ENCODE assay signal across 11 mouse cellular contexts in the genomic region with DNA sequence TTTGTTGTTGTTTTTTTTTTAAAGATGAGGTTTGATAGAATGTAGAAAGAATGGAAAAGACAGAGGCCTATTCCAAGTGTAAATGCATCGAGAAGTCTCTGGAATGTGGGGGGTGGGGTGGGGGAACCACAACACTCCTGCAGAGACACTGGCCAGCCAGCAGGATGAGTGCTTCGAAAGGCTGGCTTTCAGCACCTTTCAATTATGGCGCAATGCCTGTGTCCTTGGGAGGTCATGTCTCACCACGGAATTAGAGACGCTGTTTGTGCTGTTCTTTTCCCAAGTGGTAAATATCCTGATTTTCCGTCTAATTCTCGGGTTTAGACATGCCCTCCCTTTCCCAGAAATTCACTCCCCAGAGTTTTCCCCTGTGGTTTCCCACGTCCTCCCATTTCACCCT. TPM values are rescaled to one million over a fixed set of nuclear protein-coding genes. Genes with fewer than 3 reads are reported as not detected.
DNase-seq lines count a peak whose midpoint lies in the region; ATAC-seq lines count a peak whose summit lies in the region.
"Had no signal": no experiment of that assay in that cellular context is flagged by ENCODE, and none has a peak within 500 bp of the region (broad histone marks: within the 10 kb centered on the region; RNA-seq: fewer than 3 reads in every experiment).

No protein-coding gene starts in this region.

- no peak overlapping the region for H3K27ac ChIP-seq in midbrain, embryonic 11.5 days (ENCODE audit: low read depth, low read length)
- H3K27ac ChIP-seq in midbrain, embryonic 16.5 days (ENCODE audit: low read length), result no peak overlapping the region
- no peak overlapping the region for H3K27ac ChIP-seq in hindbrain, embryonic 13.5 days
- H3K27ac ChIP-seq: forebrain, embryonic 12.5 days; limb, embryonic 13.5 days had no signal

- no peak overlapping the region for H3K4me3 ChIP-seq in midbrain, embryonic 11.5 days (ENCODE audit: low read depth, low read length)
- no peak overlapping the region for H3K4me3 ChIP-seq in midbrain, embryonic 16.5 days (ENCODE audit: low read depth, low read length)
- H3K4me3 ChIP-seq in hindbrain, embryonic 13.5 days, result no peak overlapping the region
- H3K4me3 ChIP-seq: forebrain, embryonic 12.5 days; limb, embryonic 13.5 days had no signal

- no peaks in the 10 kb centered on the region for H3K9me3 ChIP-seq in midbrain, embryonic 11.5 days (ENCODE audit: control insufficient read depth, low read length)
- no peaks in the 10 kb centered on the region for H3K9me3 ChIP-seq in midbrain, embryonic 16.5 days (replicated peaks; ENCODE audit: control insufficient read depth, low read length, poor library complexity, severe bottlenecking)
- no peaks in the 10 kb centered on the region for H3K9me3 ChIP-seq in hindbrain, embryonic 13.5 days
- H3K9me3 ChIP-seq: forebrain, embryonic 12.5 days; limb, embryonic 13.5 days had no signal

- no peak overlapping the region for H3K4me2 ChIP-seq in midbrain, embryonic 11.5 days
- H3K4me2 ChIP-seq in midbrain, embryonic 16.5 days (ENCODE audit: low read length), result no peak overlapping the region
- H3K4me2 ChIP-seq in hindbrain, embryonic 13.5 days, result no peak overlapping the region
- H3K4me2 ChIP-seq: forebrain, embryonic 12.5 days; limb, embryonic 13.5 days had no signal

- intact Hi-C loops in left cerebral cortex, postnatal 36 days (cut with DNase I), result loop anchor here (5.0 kb wide), 1 partner anchor 205 kb away; no protein-coding TSS in a partner anchor

- 51% methylated on average over 8 of the region's 8 CpGs for WGBS in midbrain, embryonic 11.5 days
- 33% methylated on average over 8 of the region's 8 CpGs for WGBS in midbrain, embryonic 16.5 days
- WGBS in hindbrain, embryonic 13.5 days, result 30% methylated on average over 8 of the region's 8 CpGs

- peak; percentile 77 for DNase-seq in midbrain, embryonic 11.5 days (ENCODE audit: low spot score, missing footprints)
- peak; percentile 49 for DNase-seq in embryo, embryonic 11 days
- DNase-seq in heart, postnatal 4 days, result peak; percentile 75
- DNase-seq in skeletal muscle tissue, adult 2 months (ENCODE audit: low read depth, low spot score), result peak; percentile 84
- DNase-seq in cerebellum, adult 11-12 months, result no peak
- DNase-seq in left cerebral cortex, postnatal 36 days (ENCODE audit: low spot score in 2 of 2), result no peak

- no peaks in the 10 kb centered on the region for H3K36me3 ChIP-seq in midbrain, embryonic 11.5 days (ENCODE audit: control insufficient read depth, insufficient read depth, low read length)
- H3K36me3 ChIP-seq in midbrain, embryonic 16.5 days (ENCODE audit: control insufficient read depth, insufficient read depth, low read length), result no peaks in the 10 kb centered on the region
- H3K36me3 ChIP-seq in hindbrain, embryonic 13.5 days, result no peaks in the 10 kb centered on the region
- H3K36me3 ChIP-seq: forebrain, embryonic 12.5 days; limb, embryonic 13.5 days had no signal

- no peak for ATAC-seq in midbrain, embryonic 11.5 days (ENCODE audit: low FRiP score)
- no peak for ATAC-seq in midbrain, embryonic 16.5 days
- no peak for ATAC-seq in hindbrain, embryonic 13.5 days (ENCODE audit: low FRiP score)

- H3K9ac ChIP-seq in midbrain, embryonic 11.5 days (ENCODE audit: low read length), result no peak overlapping the region
- no peak overlapping the region for H3K9ac ChIP-seq in midbrain, embryonic 16.5 days (ENCODE audit: low read depth, low read length)
- H3K9ac ChIP-seq in hindbrain, embryonic 13.5 days, result no peak overlapping the region
- H3K9ac ChIP-seq: forebrain, embryonic 12.5 days; limb, embryonic 13.5 days had no signal

- no peaks in the 10 kb centered on the region for H3K27me3 ChIP-seq in midbrain, embryonic 11.5 days (ENCODE audit: control insufficient read depth, insufficient read depth, low read length)
- H3K27me3 ChIP-seq in midbrain, embryonic 16.5 days (ENCODE audit: control insufficient read depth, insufficient read depth, low read depth, low read length), result no peaks in the 10 kb centered on the region
- peaks cover 10% of the 10 kb centered on the region; the same call in 1 of the 2 replicates for H3K27me3 ChIP-seq in hindbrain, embryonic 13.5 days
- H3K27me3 ChIP-seq: forebrain, embryonic 12.5 days had no signal

- H3K4me1 ChIP-seq in midbrain, embryonic 11.5 days (ENCODE audit: control insufficient read depth, insufficient read depth, low read length), result peaks cover 4% of the 10 kb centered on the region; the same call in 1 of the 2 replicates
- H3K4me1 ChIP-seq in midbrain, embryonic 16.5 days (ENCODE audit: control insufficient read depth, insufficient read depth, low read length), result no peaks in the 10 kb centered on the region
- peaks cover 6% of the 10 kb centered on the region; the same call in 1 of the 2 replicates for H3K4me1 ChIP-seq in hindbrain, embryonic 13.5 days (replicated peaks)

RNA-seq across cellular contexts. Expression of a gene that starts 16.5 kb away (rescaled TPM):
- 694 and 720 TPM in 2 replicates for polyA plus RNA-seq in midbrain, embryonic 11.5 days (2014; fragmentation: Nextera tagmentation; extraction: Ambion mirVana)
- polyA plus RNA-seq in midbrain, embryonic 16.5 days (2015; fragmentation: Nextera tagmentation; extraction: Ambion mirVana), result 731 and 741 TPM in 2 replicates
- total RNA-seq in heart, postnatal 4 days (2021), result 100 to 1,000 TPM; 364 to 393 TPM
- polyA plus RNA-seq in hindbrain, embryonic 13.5 days (2015; fragmentation: Nextera tagmentation; extraction: Ambion mirVana), result 793 and 823 TPM in 2 replicates
- total RNA-seq in left cerebral cortex, postnatal 36 days (2021), result 100 to 1,000 TPM; 231 to 246 TPM

RNA-seq across cellular contexts. Expression of a gene that starts 19.6 kb away (rescaled TPM):
- polyA plus RNA-seq in midbrain, embryonic 11.5 days (2014; fragmentation: Nextera tagmentation; extraction: Ambion mirVana), result 57.2 and 60.5 TPM in 2 replicates
- polyA plus RNA-seq in midbrain, embryonic 16.5 days (2015; fragmentation: Nextera tagmentation; extraction: Ambion mirVana), result 29.4 and 40.5 TPM in 2 replicates
- total RNA-seq in heart, postnatal 4 days (2021), result 100 to 1,000 TPM; 153 to 177 TPM
- 50.2 and 54.0 TPM in 2 replicates for polyA plus RNA-seq in hindbrain, embryonic 13.5 days (2015; fragmentation: Nextera tagmentation; extraction: Ambion mirVana)
- 1 to 10 TPM; 7.9 to 8.9 TPM for total RNA-seq in left cerebral cortex, postnatal 36 days (2021)
- total RNA-seq: neutrophil, adult 5-6 weeks had no signal

RNA-seq across cellular contexts. Expression of a gene that starts 22.0 kb away (rescaled TPM):
- 5.2 and 5.8 TPM in 2 replicates for polyA plus RNA-seq in midbrain, embryonic 11.5 days (2014; fragmentation: Nextera tagmentation; extraction: Ambion mirVana)
- polyA plus RNA-seq in midbrain, embryonic 16.5 days (2015; fragmentation: Nextera tagmentation; extraction: Ambion mirVana), result 10.5 and 15.1 TPM in 2 replicates
- total RNA-seq in heart, postnatal 4 days (2021), result 10 to 100 TPM; 20.3 to 28.3 TPM
- polyA plus RNA-seq in hindbrain, embryonic 13.5 days (2015; fragmentation: Nextera tagmentation; extraction: Ambion mirVana), result 9.1 and 11.7 TPM in 2 replicates
- 10 to 100 TPM; 29.0 to 32.0 TPM for total RNA-seq in left cerebral cortex, postnatal 36 days (2021)

Comparison
In these comparisons a context has a peak if more than half of its experiments do, and no peak if none do; other contexts are left out.
1. DNase-seq: peak in midbrain, embryonic 11.5 days (single experiment), embryo, embryonic 11 days (single experiment), heart, postnatal 4 days (single experiment) and skeletal muscle tissue, adult 2 months (single experiment); none in cerebellum, adult 11-12 months (single experiment) and left cerebral cortex, postnatal 36 days (0 of 2).